Mouse (Mus musculus) hindbrain, postnatal 0 days (tissue): ENCODE data around the gene Psmd6. TPM values are rescaled to one million over a fixed set of nuclear protein-coding genes. Genes with fewer than 3 reads are reported as not detected.

Source experiments
- ATAC-seq: fragments of 200-750 bp; cut with Nextera tagmentation; 2 replicates; pipeline ENCODE4 v1.8.0; 2017; ENCODE audit warnings: mild to moderate bottlenecking, moderate TSS enrichment, moderate library complexity
- DNase-seq: peaks from one replicate; pipeline ENCODE4 v3.0.0-alpha.2; 2015; ENCODE audit warnings: low spot score
- H3K27ac ChIP-seq: fragments of 300-500 bp; sonication (generic); 2 replicates; pipeline ENCODE4 v1.5.1; 2014; ENCODE audit warnings: mild to moderate bottlenecking
- H3K27me3 ChIP-seq: fragments of 300-500 bp; sonication (generic); 2 replicates; pipeline ENCODE4 v1.6.1; 2014; ENCODE audit warnings: low read length, mixed read lengths; ENCODE audit not compliant: insufficient read depth
- H3K36me3 ChIP-seq: fragments of 300-500 bp; sonication (generic); 2 replicates; pipeline ENCODE4 v1.6.1; 2014; ENCODE audit warnings: low read length, mixed read lengths; ENCODE audit not compliant: insufficient read depth
- H3K4me1 ChIP-seq: fragments of 300-500 bp; sonication (generic); 2 replicates; pipeline ENCODE4 v1.6.1; 2014; ENCODE audit warnings: antibody characterized with exemption, low read length, mixed read lengths; ENCODE audit not compliant: insufficient read depth
- H3K4me2 ChIP-seq: fragments of 300-500 bp; sonication (generic); 2 replicates; pipeline ENCODE4 v1.6.1; 2014; ENCODE audit warnings: low read depth, mild to moderate bottlenecking, low read length, moderate library complexity, mixed read lengths
- H3K4me3 ChIP-seq: fragments of 300-500 bp; sonication (generic); 2 replicates; pipeline ENCODE4 v1.5.1; 2014; ENCODE audit warnings: low read length
- H3K9ac ChIP-seq: fragments of 300-500 bp; sonication (generic); replicated peaks from 2 replicates; pipeline ENCODE4 v1.6.1; 2014; ENCODE audit warnings: mild to moderate bottlenecking, low read length, moderate library complexity, mixed read lengths
- H3K9me3 ChIP-seq: fragments of 300-500 bp; sonication (generic); 2 replicates; pipeline ENCODE4 v1.6.1; 2016; ENCODE audit warnings: low read length, mixed read lengths
- CTCF ChIP-seq: IDR thresholded peaks from 2 replicates; pipeline ENCODE4 v1.5.1; 2016; ENCODE audit warnings: antibody characterized with exemption, control low read depth, low read depth
- WGBS: fragments of 180-500 bp; shearing (Covaris S2); extraction: QIAGEN DNeasy Blood & Tissue Kit; methylation state at CpG from one replicate; pipeline ENCODE4 v1.1.7; 2014; 5-methylcytosine and 5-hydroxymethylcytosine counted together
- polyA plus RNA-seq: library from polyadenylated mRNA; unstranded; fragments of >200 nt; fragmentation: Nextera tagmentation; extraction: Ambion mirVana; gene quantifications from 2 replicates; pipeline ENCODE4 v1.2.1, GENCODE M21; 2015
- total RNA-seq: library from RNA; depleted of rRNA; stranded (reverse); fragments of >200 nt; gene quantifications from 2 replicates; pipeline ENCODE4 v1.2.3, GENCODE M21; 2014; rRNA removed

Gene Psmd6
- total and polyA plus RNA-seq, 2 experiments from 2014 or later, result 101 to 233 TPM

DNA sequence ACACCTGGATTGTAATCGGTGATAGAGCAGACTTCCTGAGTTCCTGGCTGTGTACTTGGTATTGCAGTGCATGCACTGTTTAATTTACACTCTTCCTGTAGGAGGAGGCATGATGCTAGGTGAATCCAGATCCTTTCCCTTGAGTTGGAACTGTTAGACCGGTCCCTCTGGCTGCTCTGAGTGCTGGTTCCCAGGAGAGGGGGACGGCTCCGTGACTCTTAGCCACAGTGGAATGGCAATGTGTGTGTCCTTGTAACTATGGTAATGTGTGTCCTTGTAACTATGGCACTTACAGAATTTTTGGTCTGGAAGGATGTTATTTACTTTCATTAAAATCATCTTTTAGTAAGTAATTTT, 55.7 kb downstream of the Psmd6 start:
- DNase-seq (no peak), ATAC-seq (peak; percentile 25; the same call in 1 of the 2 replicates)
- H3K9me3 ChIP-seq, result no peaks in the 10 kb centered on the region
- H3K27ac ChIP-seq, result peak overlapping the region; percentile 3; the same call in 1 of the 2 replicates
- H3K36me3 ChIP-seq, result no peaks in the 10 kb centered on the region
- H3K4me1 ChIP-seq, result peaks cover 11% of the 10 kb centered on the region
- no peak overlapping the region for H3K4me2 ChIP-seq
- H3K27me3 ChIP-seq, result no peaks in the 10 kb centered on the region
- no peak overlapping the region for H3K4me3 ChIP-seq
- no peak overlapping the region for H3K9ac ChIP-seq
- 31% methylated on average over 4 of the region's 4 CpGs for WGBS
- no peak for TF ChIP-seq CTCF

DNA sequence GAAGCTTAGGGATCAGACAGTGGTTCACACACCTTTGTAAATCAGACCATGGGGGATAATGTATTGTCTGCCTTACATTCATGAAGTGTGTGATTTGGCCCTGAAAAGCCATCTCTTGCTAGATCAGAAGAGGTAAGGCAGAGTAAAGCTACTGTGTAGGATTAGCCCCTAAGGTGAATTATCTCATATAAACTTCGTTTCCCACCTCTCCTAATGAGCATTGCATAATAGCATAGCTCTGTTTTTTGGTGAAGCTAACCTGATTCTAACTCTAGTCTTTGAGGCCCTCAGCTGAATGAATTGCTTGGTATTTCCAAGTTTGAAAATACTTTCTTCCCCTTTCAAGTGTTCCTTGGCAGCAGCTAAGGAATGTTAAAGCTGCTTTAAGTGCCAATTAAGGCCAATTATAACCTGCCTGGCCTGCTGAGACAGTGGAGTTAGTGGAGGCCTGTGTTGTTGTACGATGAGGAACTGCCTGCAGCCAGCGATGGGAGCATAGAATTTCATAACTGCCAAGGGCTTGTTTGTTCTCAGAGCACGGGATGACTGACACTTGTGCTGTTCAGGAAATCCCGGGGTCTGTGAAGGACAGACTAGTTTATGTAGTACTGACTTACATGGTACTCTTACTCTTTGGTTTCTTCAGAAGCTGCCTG, 56.2 kb downstream of the Psmd6 start:
- H3K4me3 ChIP-seq, result no peak overlapping the region
- H3K9me3 ChIP-seq, result no peaks in the 10 kb centered on the region
- peak overlapping the region; percentile 3; the same call in 1 of the 2 replicates for H3K27ac ChIP-seq
- DNase-seq, result no peak
- H3K4me1 ChIP-seq, result peaks cover 8% of the 10 kb centered on the region; the same call in 1 of the 2 replicates
- no peaks in the 10 kb centered on the region for H3K27me3 ChIP-seq
- no peak overlapping the region for H3K4me2 ChIP-seq
- H3K36me3 ChIP-seq, result no peaks in the 10 kb centered on the region
- 24% methylated on average over 5 of the region's 5 CpGs for WGBS
- H3K9ac ChIP-seq, result no peak overlapping the region
- ATAC-seq, result 0 out of 2 replicates have a peak, but pooled peaks have one; percentile 28
- no peak for TF ChIP-seq CTCF

DNA sequence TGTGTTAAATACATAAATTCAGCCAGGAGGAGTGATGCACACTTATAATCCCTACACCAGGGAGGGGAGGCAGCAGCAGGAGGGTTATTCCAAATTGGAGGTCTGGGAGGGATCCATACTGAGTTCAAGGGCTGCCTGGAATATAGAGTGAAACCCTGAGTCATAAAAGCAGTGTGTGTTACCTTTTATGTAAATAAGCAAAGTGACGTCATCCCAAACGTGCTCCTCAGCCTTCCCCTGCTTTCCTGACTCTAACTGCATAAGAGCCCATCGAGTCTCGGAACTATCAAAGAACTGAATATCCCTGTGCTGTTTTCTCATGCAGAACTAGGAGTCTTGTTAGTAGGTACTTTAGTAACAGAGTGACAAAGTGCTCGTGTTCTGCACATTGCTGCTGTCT, 57.4 kb downstream of the Psmd6 start:
- Histone ChIP-seq H3K4me1 (peaks cover 8% of the 10 kb centered on the region; the same call in 1 of the 2 replicates), H3K27ac (no peak overlapping the region), H3K36me3 (no peaks in the 10 kb centered on the region), H3K4me2 (no peak overlapping the region), H3K9me3 (no peaks in the 10 kb centered on the region), H3K4me3 (no peak overlapping the region), H3K27me3 (no peaks in the 10 kb centered on the region), H3K9ac (no peak overlapping the region)
- DNase-seq, result no peak
- no peak for ATAC-seq
- 68% methylated on average over 5 of the region's 5 CpGs for WGBS
- TF ChIP-seq CTCF, result no peak

DNA sequence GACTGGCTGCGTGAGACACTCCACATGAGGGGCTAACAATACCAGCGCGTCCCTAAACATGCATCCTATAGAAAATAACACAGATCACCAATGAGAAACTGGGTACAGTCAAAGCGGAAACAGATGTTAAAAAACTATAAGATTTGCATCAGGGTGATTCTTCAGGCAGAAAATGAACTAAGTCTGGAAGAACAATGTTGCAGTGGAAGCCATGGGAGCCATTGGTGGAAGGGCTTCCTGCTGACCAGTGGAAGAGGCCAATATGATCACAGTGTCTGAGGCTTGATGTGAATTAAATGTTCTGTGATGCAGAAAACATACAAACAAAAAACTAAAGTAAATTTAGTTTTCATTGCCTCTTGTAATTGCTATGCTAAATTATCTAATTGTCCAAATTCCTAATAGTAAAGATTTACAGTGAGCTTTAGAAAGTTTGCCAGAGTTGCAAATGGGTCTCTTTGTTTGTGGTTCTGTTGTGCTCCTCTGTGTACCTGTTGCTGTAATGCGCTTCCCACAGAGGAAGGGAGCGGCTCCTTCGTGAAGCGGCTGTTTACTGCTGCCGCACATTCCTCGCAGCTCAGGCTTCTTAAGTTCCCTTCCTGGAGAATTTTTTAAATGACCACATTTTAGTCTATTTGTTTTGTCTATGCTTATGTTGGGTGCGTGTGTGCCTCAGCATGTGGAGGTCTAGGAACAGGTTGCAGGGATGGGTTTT, 58.1 kb downstream of the Psmd6 start:
- Histone ChIP-seq H3K27me3 (no peaks in the 10 kb centered on the region), H3K4me2 (no peak overlapping the region), H3K4me1 (peaks cover 2% of the 10 kb centered on the region; the same call in 1 of the 2 replicates), H3K9me3 (no peaks in the 10 kb centered on the region), H3K27ac (no peak overlapping the region), H3K4me3 (no peak overlapping the region), H3K9ac (no peak overlapping the region), H3K36me3 (no peaks in the 10 kb centered on the region)
- TF ChIP-seq CTCF, result no peak
- DNase-seq (no peak), ATAC-seq (no peak)
- 84% methylated on average over 11 of the region's 11 CpGs for WGBS

Other genes with a start within 250 kb of the Psmd6 start
- not detected in 2 replicates for gene Gm281, start 206.5 kb downstream of the Psmd6 start, total RNA-seq
- not detected in 2 replicates for gene Gm281, start 206.5 kb downstream of the Psmd6 start, polyA plus RNA-seq
- gene Atxn7, start 159.5 kb downstream of the Psmd6 start, total RNA-seq, result 9.4 and 11.7 TPM in 2 replicates
- 2.9 and 3.6 TPM in 2 replicates for gene Atxn7, start 159.5 kb downstream of the Psmd6 start, polyA plus RNA-seq
- gene Thoc7, start 159.1 kb downstream of the Psmd6 start, total RNA-seq, result 38.1 and 46.5 TPM in 2 replicates
- 211 and 226 TPM in 2 replicates for gene Thoc7, start 159.1 kb downstream of the Psmd6 start, polyA plus RNA-seq
- gene Olfr720, start 65.9 kb upstream of the Psmd6 start, total RNA-seq, result not detected in 2 replicates
- not detected in 2 replicates for gene Olfr720, start 65.9 kb upstream of the Psmd6 start, polyA plus RNA-seq
- gene Olfr31, start 201.8 kb upstream of the Psmd6 start, total RNA-seq, result not detected in 2 replicates
- gene Olfr31, start 201.8 kb upstream of the Psmd6 start, polyA plus RNA-seq, result 0.05 and 0.30 TPM in 2 replicates
- gene Il3ra, start 225.3 kb upstream of the Psmd6 start, total RNA-seq, result 3.8 and 11.0 TPM in 2 replicates
- gene Il3ra, start 225.3 kb upstream of the Psmd6 start, polyA plus RNA-seq, result 2.3 and 2.4 TPM in 2 replicates